Mouse (Mus musculus) neural tube, embryonic 13.5 days (tissue): ENCODE measurements around the gene Slc2a4. TPM values are rescaled to one million over a fixed set of nuclear protein-coding genes. Genes with fewer than 3 reads are reported as not detected.

Source experiments
- ATAC-seq: fragments of 200-750 bp; cut with Nextera tagmentation; 2 replicates; pipeline ENCODE4 v1.8.0; 2017; ENCODE audit warnings: low read depth, mild to moderate bottlenecking, moderate TSS enrichment, moderate library complexity
- H3K27ac ChIP-seq: fragments of 300-500 bp; sonication (generic); replicated peaks from 2 replicates; pipeline ENCODE4 v1.5.1; 2015; ENCODE audit warnings: moderate library complexity, mild to moderate bottlenecking, inconsistent platforms
- H3K27me3 ChIP-seq: fragments of 300-500 bp; sonication (generic); 2 replicates; pipeline ENCODE4 v1.6.1; 2015; ENCODE audit warnings: mild to moderate bottlenecking, inconsistent platforms
- H3K36me3 ChIP-seq: fragments of 300-500 bp; sonication (generic); 2 replicates; pipeline ENCODE4 v1.6.1; 2015; ENCODE audit warnings: mild to moderate bottlenecking, inconsistent platforms
- H3K4me1 ChIP-seq: fragments of 300-500 bp; sonication (generic); replicated peaks from 2 replicates; pipeline ENCODE4 v1.6.1; 2015; ENCODE audit warnings: inconsistent platforms
- H3K4me2 ChIP-seq: fragments of 300-500 bp; sonication (generic); 2 replicates; pipeline ENCODE4 v1.6.1; 2015; ENCODE audit warnings: inconsistent platforms, mild to moderate bottlenecking, moderate library complexity
- H3K4me3 ChIP-seq: fragments of 300-500 bp; sonication (generic); 2 replicates; pipeline ENCODE4 v1.5.1; 2015; ENCODE audit warnings: mild to moderate bottlenecking, inconsistent platforms
- H3K9ac ChIP-seq: fragments of 300-500 bp; sonication (generic); 2 replicates; pipeline ENCODE4 v1.6.1; 2015; ENCODE audit warnings: moderate library complexity, mild to moderate bottlenecking, inconsistent platforms
- H3K9me3 ChIP-seq: fragments of 300-500 bp; sonication (generic); 2 replicates; pipeline ENCODE4 v1.6.1; 2016; ENCODE audit warnings: inconsistent platforms
- WGBS: fragments of 180-500 bp; shearing (Covaris S2); methylation state at CpG from one replicate; pipeline ENCODE4 v1.1.7; 2015; 5-methylcytosine and 5-hydroxymethylcytosine counted together
- polyA plus RNA-seq: library from polyadenylated mRNA; unstranded; fragments of >200 nt; fragmentation: Nextera tagmentation; extraction: Ambion mirVana; gene quantifications from 2 replicates; pipeline ENCODE4 v1.2.1, GENCODE M21; 2015

The Slc2a4 gene
- polyA plus RNA-seq, 1 experiment from 2014 or later: 3.6 TPM

GRCm38 (mm10) chr11:69914372-69914764 is 33.6 kb downstream of the Slc2a4 start:
- ATAC-seq: no peak; the same call in none of the 2 replicates
- Histone ChIP-seq H3K9me3 (no peaks in the 10 kb centered on the region), H3K4me3 (peak overlapping the region; percentile 93), H3K9ac (peak overlapping the region; percentile 89), H3K4me2 (peak overlapping the region; percentile 100), H3K36me3 (peaks cover 86% of the 10 kb centered on the region), H3K27me3 (no peaks in the 10 kb centered on the region), H3K27ac (peak overlapping the region; percentile 90), H3K4me1 (peaks cover 46% of the 10 kb centered on the region)
- 2% methylated on average over 17 of the region's 17 CpGs for WGBS

- peak within 1 kb of the TSS; percentile 100 for H3K4me2 ChIP-seq
- WGBS: 1% methylated on average over 61 of the region's 61 CpGs
- H3K4me3 ChIP-seq: peak within 1 kb of the TSS; percentile 93
- H3K27ac ChIP-seq: peak within 1 kb of the TSS; percentile 90
- peaks cover 86% of the 10 kb centered on the region for H3K36me3 ChIP-seq
- H3K4me1 ChIP-seq: peaks cover 40% of the 10 kb centered on the region
- H3K9ac ChIP-seq: peak within 1 kb of the TSS; percentile 89
- no peaks in the 10 kb centered on the region for H3K9me3 ChIP-seq
- H3K27me3 ChIP-seq: no peaks in the 10 kb centered on the region
- peak; percentile 88 for ATAC-seq
Observed at GRCm38 (mm10) chr11:69913554-69914371, 34.2 kb downstream of the Slc2a4 start, which contains the start of gene Gps2. Gene Gps2 (plus strand): TSS chr11:69913888.

DNA sequence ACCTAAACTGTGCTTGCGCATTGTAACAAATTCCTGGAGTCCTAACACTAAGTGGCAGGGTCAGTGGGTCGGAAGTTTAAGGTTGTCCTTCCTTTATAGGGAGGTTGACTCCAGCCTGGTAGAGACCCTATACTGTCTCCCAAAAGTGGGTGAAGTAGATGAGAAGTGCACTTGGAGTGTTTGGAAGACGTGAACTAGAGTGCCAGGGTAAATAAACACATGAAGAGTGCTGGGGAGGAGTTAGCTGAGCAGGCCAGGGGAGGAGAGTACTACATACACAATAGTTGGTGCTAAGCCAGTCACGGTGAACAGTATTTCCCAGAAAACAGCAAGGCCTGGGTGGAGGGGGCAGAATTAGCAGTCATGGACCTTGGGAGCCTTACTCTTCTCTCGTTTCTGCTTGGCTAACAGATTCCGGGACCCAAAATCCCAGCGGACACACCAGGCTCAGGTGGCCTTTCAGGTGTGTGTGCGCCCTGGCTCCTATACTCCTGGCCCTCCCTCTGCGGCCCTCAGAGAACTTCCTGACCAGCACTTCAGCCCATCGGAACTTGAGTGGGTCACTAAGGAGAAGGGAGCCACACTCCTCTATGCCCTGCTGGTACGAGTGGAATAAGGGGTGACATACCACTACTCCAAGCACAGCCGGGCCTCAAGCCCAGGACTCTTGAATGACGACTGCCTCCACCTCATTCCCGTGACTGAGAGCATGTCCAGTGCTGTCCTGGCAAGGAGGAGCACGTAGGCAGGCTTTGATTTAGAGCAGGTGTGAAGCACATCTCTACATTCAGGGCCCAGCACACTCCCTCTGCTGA is 35.1 kb downstream of the Slc2a4 start:
- peak overlapping the region; percentile 93 for H3K4me3 ChIP-seq
- peak overlapping the region; percentile 89; the same call in 1 of the 2 replicates for H3K9ac ChIP-seq
- H3K4me1 ChIP-seq: peaks cover 33% of the 10 kb centered on the region
- peak; percentile 32 for ATAC-seq
- no peaks in the 10 kb centered on the region for H3K27me3 ChIP-seq
- H3K9me3 ChIP-seq: no peaks in the 10 kb centered on the region
- H3K4me2 ChIP-seq: peak overlapping the region; percentile 100
- peak overlapping the region; percentile 90 for H3K27ac ChIP-seq
- WGBS: 79% methylated on average over 15 of the region's 15 CpGs
- H3K36me3 ChIP-seq: peaks cover 86% of the 10 kb centered on the region

- Histone ChIP-seq H3K9me3 (no peaks in the 10 kb centered on the region), H3K27ac (no peak overlapping the region), H3K36me3 (peaks cover 86% of the 10 kb centered on the region), H3K9ac (no peak overlapping the region), H3K27me3 (no peaks in the 10 kb centered on the region), H3K4me3 (no peak overlapping the region), H3K4me2 (no peak overlapping the region), H3K4me1 (peaks cover 33% of the 10 kb centered on the region)
- no peak for ATAC-seq
- 92% methylated on average over 6 of the region's 6 CpGs for WGBS
Observed at GRCm38 (mm10) chr11:69911701-69912100, 36.3 kb downstream of the Slc2a4 start.

GRCm38 (mm10) chr11:69910781-69911560 is 37.0 kb downstream of the Slc2a4 start:
- Histone ChIP-seq H3K9me3 (no peaks in the 10 kb centered on the region), H3K27ac (no peak overlapping the region), H3K4me1 (peaks cover 28% of the 10 kb centered on the region), H3K9ac (no peak overlapping the region), H3K4me3 (no peak overlapping the region), H3K4me2 (no peak overlapping the region), H3K27me3 (no peaks in the 10 kb centered on the region), H3K36me3 (peaks cover 86% of the 10 kb centered on the region)
- no peak for ATAC-seq
- whole genome bisulfite sequencing: 93% methylated on average over 17 of the region's 17 CpGs

- ATAC-seq: no peak
- no peak overlapping the region for H3K4me2 ChIP-seq
- no peaks in the 10 kb centered on the region for H3K27me3 ChIP-seq
- H3K9me3 ChIP-seq: no peaks in the 10 kb centered on the region
- no peak overlapping the region for H3K9ac ChIP-seq
- peaks cover 20% of the 10 kb centered on the region for H3K4me1 ChIP-seq
- no peak overlapping the region for H3K27ac ChIP-seq
- WGBS: 90% methylated on average over 8 of the region's 8 CpGs
- H3K36me3 ChIP-seq: peaks cover 87% of the 10 kb centered on the region
- H3K4me3 ChIP-seq: no peak overlapping the region
Observed at GRCm38 (mm10) chr11:69910177-69910576, 37.8 kb downstream of the Slc2a4 start.

DNA sequence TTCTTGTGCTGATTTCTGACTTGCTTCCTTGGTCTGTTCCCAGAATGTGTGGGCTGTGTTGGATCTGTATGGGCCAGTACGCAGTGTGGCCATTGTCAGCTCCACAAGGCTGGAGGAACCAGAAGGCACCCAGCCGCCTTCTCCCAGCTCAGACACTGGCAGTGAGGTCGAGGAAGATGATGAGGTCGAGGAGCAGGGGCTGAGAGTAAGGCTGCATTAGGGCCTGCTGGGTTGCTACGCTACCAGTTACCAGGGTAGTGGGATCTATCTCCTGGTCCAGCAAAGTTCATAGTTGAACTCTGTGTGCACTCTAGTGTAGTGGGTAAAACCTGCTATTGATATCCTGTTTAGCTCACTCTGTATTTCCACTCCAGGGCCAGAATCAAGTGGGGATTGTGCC is 38.8 kb downstream of the Slc2a4 start:
- ATAC-seq: no peak
- H3K27me3 ChIP-seq: no peaks in the 10 kb centered on the region
- no peaks in the 10 kb centered on the region for H3K9me3 ChIP-seq
- no peak overlapping the region for H3K4me2 ChIP-seq
- H3K9ac ChIP-seq: no peak overlapping the region
- H3K36me3 ChIP-seq: peaks cover 90% of the 10 kb centered on the region
- H3K27ac ChIP-seq: no peak overlapping the region
- H3K4me1 ChIP-seq: peaks cover 11% of the 10 kb centered on the region
- 94% methylated on average over 5 of the region's 5 CpGs for WGBS
- H3K4me3 ChIP-seq: no peak overlapping the region

DNA sequence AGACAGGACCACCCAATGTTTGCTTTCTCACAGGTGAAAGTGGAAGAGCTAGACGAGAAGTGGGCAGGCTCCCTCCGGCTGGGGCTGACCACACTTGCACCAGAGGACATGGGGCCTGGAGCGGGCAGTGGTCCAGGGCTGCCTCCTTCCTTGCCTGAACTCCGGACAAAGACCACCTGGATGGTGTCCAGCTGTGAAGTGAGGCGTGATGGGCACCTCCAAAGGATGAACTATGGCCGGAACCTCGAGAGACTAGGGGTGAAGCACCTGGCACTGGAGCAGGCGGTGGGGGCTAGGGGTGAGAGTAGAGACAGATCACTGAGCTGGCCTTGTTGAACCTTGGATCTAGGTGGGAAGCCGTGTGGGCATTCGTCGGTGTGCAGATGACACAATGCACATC is 39.3 kb downstream of the Slc2a4 start:
- Histone ChIP-seq H3K27ac (no peak overlapping the region), H3K27me3 (no peaks in the 10 kb centered on the region), H3K4me2 (no peak overlapping the region), H3K9ac (no peak overlapping the region), H3K9me3 (no peaks in the 10 kb centered on the region), H3K4me1 (peaks cover 10% of the 10 kb centered on the region), H3K36me3 (peaks cover 96% of the 10 kb centered on the region), H3K4me3 (no peak overlapping the region)
- no peak for ATAC-seq
- 95% methylated on average over 11 of the region's 11 CpGs for WGBS

DNA sequence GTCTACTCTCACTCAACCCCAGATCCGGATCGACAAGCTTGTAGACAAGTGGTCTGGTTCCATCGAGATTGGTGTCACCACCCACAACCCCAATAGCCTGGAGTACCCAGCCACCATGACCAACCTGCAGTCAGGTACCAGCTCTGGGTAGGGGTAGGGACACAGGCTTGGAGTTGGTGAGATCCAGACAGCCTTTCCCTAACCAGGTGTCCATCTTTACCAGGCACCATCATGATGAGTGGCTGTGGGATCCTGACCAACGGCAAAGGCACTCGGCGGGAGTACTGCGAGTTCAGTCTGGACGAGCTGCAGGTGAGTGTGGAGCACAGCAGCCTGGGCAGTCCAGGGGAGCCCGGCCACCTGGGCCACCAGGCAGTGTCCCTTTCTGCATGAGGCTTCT is 43.7 kb downstream of the Slc2a4 start:
- Histone ChIP-seq H3K27ac (no peak overlapping the region), H3K27me3 (no peaks in the 10 kb centered on the region), H3K4me1 (peaks cover 25% of the 10 kb centered on the region), H3K4me3 (no peak overlapping the region), H3K4me2 (no peak overlapping the region), H3K9me3 (no peaks in the 10 kb centered on the region), H3K9ac (no peak overlapping the region), H3K36me3 (peaks cover 57% of the 10 kb centered on the region)
- 96% methylated on average over 9 of the region's 9 CpGs for WGBS
- no peak for ATAC-seq

DNA sequence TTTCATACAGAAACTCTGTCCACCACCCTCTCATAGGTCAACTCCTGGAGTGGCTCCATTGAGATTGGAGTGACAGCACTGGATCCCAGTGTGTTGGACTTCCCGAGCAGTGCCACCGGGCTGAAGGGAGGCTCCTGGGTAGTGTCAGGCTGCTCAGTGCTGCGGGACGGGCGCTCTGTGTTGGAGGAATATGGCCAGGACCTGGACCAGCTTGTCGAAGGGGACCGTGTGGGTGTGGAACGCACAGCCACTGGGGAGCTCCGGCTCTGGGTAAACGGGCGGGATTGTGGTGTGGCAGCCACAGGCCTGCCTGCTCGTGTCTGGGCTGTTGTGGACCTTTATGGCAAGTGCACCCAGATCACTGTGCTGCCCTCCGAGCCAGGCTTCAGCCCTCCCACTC is 45.0 kb downstream of the Slc2a4 start:
- H3K4me2 ChIP-seq: peak overlapping the region; percentile 98
- H3K36me3 ChIP-seq: peaks cover 44% of the 10 kb centered on the region
- H3K4me3 ChIP-seq: peak overlapping the region; percentile 76
- no peak for ATAC-seq
- H3K9ac ChIP-seq: peak overlapping the region; percentile 97
- WGBS: 85% methylated on average over 13 of the region's 13 CpGs
- no peaks in the 10 kb centered on the region for H3K9me3 ChIP-seq
- no peaks in the 10 kb centered on the region for H3K27me3 ChIP-seq
- H3K4me1 ChIP-seq: peaks cover 38% of the 10 kb centered on the region
- H3K27ac ChIP-seq: no peak overlapping the region

- 0% methylated on average over 31 of the region's 39 CpGs for WGBS
- ATAC-seq: no peak; the same call in 1 of the 2 replicates
Observed at GRCm38 (mm10) chr11:69901993-69902392, 46.0 kb downstream of the Slc2a4 start.

More at GRCm38 (mm10) chr11:69901993-69902392, 46.0 kb downstream of the Slc2a4 start:
- no peaks in the 10 kb centered on the region for H3K9me3 ChIP-seq
- H3K36me3 ChIP-seq: peaks cover 34% of the 10 kb centered on the region
- H3K4me3 ChIP-seq: peak overlapping the region; percentile 76
- H3K9ac ChIP-seq: peak overlapping the region; percentile 97
- H3K4me2 ChIP-seq: peak overlapping the region; percentile 98
- peaks cover 38% of the 10 kb centered on the region for H3K4me1 ChIP-seq
- H3K27ac ChIP-seq: peak overlapping the region; percentile 98
- H3K27me3 ChIP-seq: no peaks in the 10 kb centered on the region
